Mouse (Mus musculus) limb, embryonic 14.5 days (tissue): ENCODE results near the gene Gm15557. TPM values are rescaled to one million over a fixed set of nuclear protein-coding genes. Genes with fewer than 3 reads are reported as not detected.

Experiments used
- ATAC-seq: fragments of 200-750 bp; cut with Nextera tagmentation; 2 replicates; pipeline ENCODE4 v1.8.0; 2017; ENCODE audit warnings: low read depth, moderate number of reproducible peaks, moderate TSS enrichment; ENCODE audit not compliant: low FRiP score
- DNase-seq: peaks from one replicate; pipeline ENCODE4 v3.0.0-alpha.2; 2015; ENCODE audit warnings: low spot score
- H3K27ac ChIP-seq: fragments of 300-500 bp; sonication (generic); replicated peaks from 2 replicates; pipeline ENCODE4 v1.5.1; 2014; ENCODE audit warnings: low read depth, mild to moderate bottlenecking, low read length, moderate library complexity, mixed read lengths
- H3K27me3 ChIP-seq: fragments of 300-500 bp; sonication (generic); 2 replicates; pipeline ENCODE4 v1.6.1; 2014; ENCODE audit warnings: low read length, mixed read lengths; ENCODE audit not compliant: control insufficient read depth, insufficient read depth
- H3K36me3 ChIP-seq: fragments of 300-500 bp; sonication (generic); 2 replicates; pipeline ENCODE4 v1.6.1; 2014; ENCODE audit warnings: mild to moderate bottlenecking, low read length, moderate library complexity, mixed read lengths; ENCODE audit not compliant: control insufficient read depth, insufficient read depth
- H3K4me1 ChIP-seq: fragments of 300-500 bp; sonication (generic); 2 replicates; pipeline ENCODE4 v1.6.1; 2014; ENCODE audit warnings: antibody characterized with exemption, low read length, mixed read lengths; ENCODE audit not compliant: control insufficient read depth, insufficient read depth
- H3K4me2 ChIP-seq: fragments of 300-500 bp; sonication (generic); replicated peaks from 2 replicates; pipeline ENCODE4 v1.6.1; 2014; ENCODE audit warnings: low read depth, mild to moderate bottlenecking, low read length, moderate library complexity; ENCODE audit not compliant: severe bottlenecking
- H3K4me3 ChIP-seq: fragments of 300-500 bp; sonication (generic); replicated peaks from 2 replicates; pipeline ENCODE4 v1.5.1; 2014; ENCODE audit warnings: low read length
- H3K9ac ChIP-seq: fragments of 300-500 bp; sonication (generic); 2 replicates; pipeline ENCODE4 v1.6.1; 2014; ENCODE audit warnings: mild to moderate bottlenecking, low read depth, low read length, moderate library complexity; ENCODE audit not compliant: severe bottlenecking
- H3K9me3 ChIP-seq: fragments of 300-500 bp; sonication (generic); 2 replicates; pipeline ENCODE4 v1.6.1; 2016; ENCODE audit warnings: low read length; ENCODE audit not compliant: control insufficient read depth
- POLR2A ChIP-seq: fragments of 200-500 bp; IDR thresholded peaks from 2 replicates; pipeline ENCODE4 v1.8.0; 2012; ENCODE audit warnings: inconsistent platforms, mild to moderate bottlenecking, moderate library complexity, borderline replicate concordance; ENCODE audit not compliant: insufficient read depth, insufficient read length; ENCODE audit errors: extremely low read depth
- WGBS: fragments of 180-500 bp; shearing (Covaris S2); extraction: QIAGEN DNeasy Blood & Tissue Kit; methylation state at CpG from one replicate; pipeline ENCODE4 v1.1.7; 2014; 5-methylcytosine and 5-hydroxymethylcytosine counted together
- polyA plus RNA-seq, 2 experiments: library from polyadenylated mRNA; depleted of rRNA in 1 of 2; stranded (reverse) in 1 of 2; unstranded in 1 of 2; fragments of >200 nt; fragmentation: Nextera tagmentation in 1 of 2; extraction: Ambion mirVana in 1 of 2; gene quantifications; 2 replicates each; pipeline versions ENCODE4 v1.2.1 to v1.2.3; 2012 to 2014

Gm15557 gene
- 0.13 TPM in 1 of 2 replicates, not detected in the other for polyA plus RNA-seq (2012; rRNA removed)
- polyA plus RNA-seq (2014; fragmentation: Nextera tagmentation; extraction: Ambion mirVana): 0.17 and 0.18 TPM in 2 replicates

- Histone ChIP-seq H3K36me3 (peaks cover 26% of the 10 kb centered on the region; the same call in 1 of the 2 replicates), H3K4me2 (peak within 1 kb of the TSS; percentile 55; the same call in 1 of the 2 replicates), H3K27ac (no peak within 1 kb of the TSS), H3K4me3 (peak within 1 kb of the TSS; percentile 44; the same call in 1 of the 2 replicates), H3K9ac (no peak within 1 kb of the TSS), H3K27me3 (no peaks in the 10 kb centered on the region), H3K4me1 (peaks cover 36% of the 10 kb centered on the region), H3K9me3 (no peaks in the 10 kb centered on the region)
- ATAC-seq (no peak), DNase-seq (no peak)
- TF ChIP-seq POLR2A: no peak
- WGBS: 90% methylated on average over 3 of the region's 3 CpGs
These were observed at the start of gene Gm15557 for GRCm38 (mm10) chr2:155940681-155941080. Gene Gm15557, plus strand, starts transcription at chr2:155940728.

- no peak overlapping the region for H3K9ac ChIP-seq
- no peak for DNase-seq
- WGBS: 87% methylated on average over 13 of the region's 13 CpGs
- no peak for TF ChIP-seq POLR2A
- no peaks in the 10 kb centered on the region for H3K4me1 ChIP-seq
- H3K4me2 ChIP-seq: no peak overlapping the region
- H3K36me3 ChIP-seq: peaks cover 46% of the 10 kb centered on the region
- no peak overlapping the region for H3K27ac ChIP-seq
- ATAC-seq: no peak
- H3K4me3 ChIP-seq: no peak overlapping the region
- no peaks in the 10 kb centered on the region for H3K27me3 ChIP-seq
- no peaks in the 10 kb centered on the region for H3K9me3 ChIP-seq
These were observed 46.1 kb upstream of the Gm15557 start for GRCm38 (mm10) chr2:155894307-155895045.

GRCm38 (mm10) chr2:155895046-155895735 is 45.3 kb upstream of the Gm15557 start:
- Histone ChIP-seq H3K4me2 (no peak overlapping the region), H3K27me3 (no peaks in the 10 kb centered on the region), H3K36me3 (peaks cover 45% of the 10 kb centered on the region), H3K4me3 (no peak overlapping the region), H3K27ac (no peak overlapping the region), H3K4me1 (no peaks in the 10 kb centered on the region), H3K9ac (no peak overlapping the region), H3K9me3 (no peaks in the 10 kb centered on the region)
- DNase-seq: no peak
- WGBS: 90% methylated on average over 16 of the region's 16 CpGs
- ATAC-seq: no peak
- no peak for TF ChIP-seq POLR2A

- no peak for TF ChIP-seq POLR2A
- Histone ChIP-seq H3K4me3 (no peak overlapping the region), H3K4me1 (no peaks in the 10 kb centered on the region), H3K4me2 (no peak overlapping the region), H3K9me3 (no peaks in the 10 kb centered on the region), H3K9ac (no peak overlapping the region; the same call in 1 of the 2 replicates), H3K36me3 (peaks cover 53% of the 10 kb centered on the region), H3K27me3 (no peaks in the 10 kb centered on the region), H3K27ac (no peak overlapping the region)
- ATAC-seq (no peak), DNase-seq (no peak)
- 69% methylated on average over 16 of the region's 16 CpGs for WGBS
These were observed 37.4 kb upstream of the Gm15557 start for GRCm38 (mm10) chr2:155902989-155903631.

- Histone ChIP-seq H3K4me1 (no peaks in the 10 kb centered on the region), H3K36me3 (peaks cover 54% of the 10 kb centered on the region), H3K9me3 (no peaks in the 10 kb centered on the region), H3K4me3 (no peak overlapping the region), H3K9ac (no peak overlapping the region), H3K4me2 (no peak overlapping the region), H3K27me3 (no peaks in the 10 kb centered on the region), H3K27ac (no peak overlapping the region)
- DNase-seq: no peak
- no peak for TF ChIP-seq POLR2A
- ATAC-seq: no peak
- WGBS: 92% methylated on average over 6 of the region's 6 CpGs
These were observed 36.9 kb upstream of the Gm15557 start for GRCm38 (mm10) chr2:155903632-155904008.
